Mouse (Mus musculus) olfactory bulb, adult 2 months (tissue): ENCODE measurements at regions not wholly inside any gene's neighbourhood (a gene's known extent, or its start where the extent isn't known, plus 50 kb on each side); places are given as distances from the start of the nearest gene placed in this dataset.

Source experiments
- H3K27ac ChIP-seq: fragments of 200-500 bp; 2 replicates; pipeline ENCODE4 v1.5.1; 2012; ENCODE audit warnings: low read depth, low read length; ENCODE audit not compliant: insufficient read depth
- H3K4me1 ChIP-seq: fragments of 200-500 bp; 2 replicates; pipeline ENCODE4 v1.6.1; 2012; ENCODE audit warnings: low read length; ENCODE audit not compliant: control insufficient read depth, insufficient read depth
- H3K4me3 ChIP-seq: fragments of 200-500 bp; 2 replicates; pipeline ENCODE4 v1.5.1; 2012; ENCODE audit warnings: mild to moderate bottlenecking, low read depth, low read length, moderate library complexity; ENCODE audit not compliant: insufficient read depth
- CTCF ChIP-seq: fragments of 200-500 bp; IDR thresholded peaks from 2 replicates; pipeline ENCODE4 v1.5.1; 2012; ENCODE audit warnings: low read depth, mild to moderate bottlenecking, low read length, moderate library complexity; ENCODE audit not compliant: insufficient read depth
- POLR2A ChIP-seq: fragments of 200-500 bp; IDR thresholded peaks from 2 replicates; pipeline ENCODE4 v1.6.1; 2012; ENCODE audit warnings: mild to moderate bottlenecking, low read depth, low read length, moderate library complexity; ENCODE audit not compliant: insufficient read depth
- WGBS: fragments of 180-500 bp; shearing (Covaris S2); methylation state at CpG from one replicate; pipeline ENCODE4 v1.1.7; 2018; 5-methylcytosine and 5-hydroxymethylcytosine counted together

GRCm38 (mm10) chr11:104072591-104073183, 60.0 kb upstream of the Crhr1 start:
- Histone ChIP-seq H3K4me1 (peaks cover 15% of the 10 kb centered on the region), H3K4me3 (no peak overlapping the region), H3K27ac (no peak overlapping the region)
- 96% methylated on average over 38 of the region's 38 CpGs for WGBS
- no peak for TF ChIP-seq CTCF
- no peak for TF ChIP-seq POLR2A

GRCm38 (mm10) chr11:104074763-104075162, 57.9 kb upstream of the Crhr1 start:
- TF ChIP-seq POLR2A (no peak), CTCF (no peak)
- Histone ChIP-seq H3K27ac (peak overlapping the region; percentile 81), H3K4me3 (no peak overlapping the region), H3K4me1 (peaks cover 15% of the 10 kb centered on the region)
- WGBS: 64% methylated on average over 1 of the region's 1 CpGs

GRCm38 (mm10) chr11:104075394-104075793, 57.3 kb upstream of the Crhr1 start:
- peak overlapping the region; percentile 81 for H3K27ac ChIP-seq
- TF ChIP-seq POLR2A: no peak
- no peak for TF ChIP-seq CTCF
- H3K4me3 ChIP-seq: no peak overlapping the region
- 42% methylated on average over 10 of the region's 10 CpGs for WGBS
- H3K4me1 ChIP-seq: peaks cover 15% of the 10 kb centered on the region

GRCm38 (mm10) chr11:104082083-104082482, 50.6 kb upstream of the Crhr1 start:
- Histone ChIP-seq H3K4me3 (no peak overlapping the region), H3K27ac (no peak overlapping the region), H3K4me1 (peaks cover 18% of the 10 kb centered on the region)
- TF ChIP-seq CTCF (no peak), POLR2A (no peak)
- WGBS: 77% methylated on average over 3 of the region's 3 CpGs
